Mouse (Mus musculus): ENCODE measurements at regions not wholly inside any gene's neighbourhood (a gene's known extent, or its start where the extent isn't known, plus 50 kb on each side); places are given as distances from the start of the nearest gene placed in this dataset.
"Not testable (repeated sequence)": the region's sequence is repeated elsewhere in the genome, so short reads cannot be mapped to it uniquely, and the experiment has no call there.

DNA sequence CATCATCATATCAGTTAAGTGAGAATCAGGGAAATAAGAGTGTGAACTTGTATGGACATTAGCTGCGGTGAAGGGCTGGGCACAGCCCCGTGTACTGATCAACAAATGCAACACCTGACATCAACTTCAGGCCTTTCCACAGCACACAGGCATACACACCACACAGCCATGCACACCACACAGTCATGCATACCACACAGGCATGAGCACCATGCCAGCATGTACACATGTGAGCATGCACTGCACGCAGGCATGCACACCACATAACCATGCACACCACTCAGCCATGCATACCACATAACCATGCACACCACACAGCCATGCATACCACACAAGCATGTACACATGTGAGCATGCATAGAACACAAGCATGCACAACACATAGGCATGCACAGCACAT, 325.0 kb downstream of the Ajap1 start:
- H3K9ac ChIP-seq (ENCODE audit: insufficient read depth, low read depth): no peak overlapping the region
- peak overlapping the region in 1 of 3 experiments; percentile 6 for H3K4me3 ChIP-seq (replicated peaks in 1 of 3; ENCODE audit: low read depth in 2 of 3, low read length in 2 of 3, poor library complexity in 1 of 3)
- dilution Hi-C loops (cut with MboI; ENCODE audit: extremely low pct_ligation_motif_present, extremely low pct_unique_long_range_greater_than_20kb, low sequenced_read_pairs): no loop called here
- no peak for DNase-seq (ENCODE audit: extremely low read depth)
- peaks cover 75% of the 10 kb centered on the region for H3K9me3 ChIP-seq (replicated peaks; ENCODE audit: low read length)
- in situ Hi-C loops (cut with MboI; ENCODE audit: low pct_ligation_motif_present, low pct_unique_long_range_greater_than_20kb, low sequenced_read_pairs): no loop called here
- H3K79me2 ChIP-seq (replicated peaks; ENCODE audit: control insufficient read depth, extremely low read depth, insufficient read depth, poor library complexity, severe bottlenecking): no peaks in the 10 kb centered on the region
- no peak overlapping the region for H3K4me2 ChIP-seq (ENCODE audit: insufficient read depth, low read depth, poor library complexity, severe bottlenecking)
- H3K4me1 ChIP-seq (ENCODE audit: control insufficient read depth in 1 of 2, insufficient read depth in 2 of 2): no peaks in the 10 kb centered on the region
- no peaks in the 10 kb centered on the region for H3K36me3 ChIP-seq (replicated peaks in 1 of 2; ENCODE audit: control insufficient read depth in 1 of 2, insufficient read depth in 1 of 2, low read length in 1 of 2)
- no peaks in the 10 kb centered on the region for H3K27me3 ChIP-seq (replicated peaks)
- TF ChIP-seq POLR2AphosphoS2 (IDR thresholded peaks at IDR 0.05; ENCODE audit: low read depth, low read length) (no peak), ELF1 (IDR thresholded peaks at IDR 0.05; ENCODE audit: low read depth, low read length) (no peak), JUND (conservative IDR thresholded peaks at IDR 0.05; ENCODE audit: low read depth, low read length) (no peak), BHLHE40 (IDR thresholded peaks at IDR 0.05; ENCODE audit: low read depth, low read length) (no peak), SIN3A (IDR thresholded peaks at IDR 0.05; ENCODE audit: low read length) (no peak), EP300 (IDR thresholded peaks at IDR 0.05; ENCODE audit: low read length) (no peak), ZKSCAN1 (IDR thresholded peaks at IDR 0.05; ENCODE audit: borderline replicate concordance, low read depth, low read length) (no peak), RAD21 (IDR thresholded peaks at IDR 0.05; ENCODE audit: low read depth, low read length) (no peak)
- no peak overlapping the region for H3K27ac ChIP-seq (ENCODE audit: insufficient read depth, low read depth)

DNA sequence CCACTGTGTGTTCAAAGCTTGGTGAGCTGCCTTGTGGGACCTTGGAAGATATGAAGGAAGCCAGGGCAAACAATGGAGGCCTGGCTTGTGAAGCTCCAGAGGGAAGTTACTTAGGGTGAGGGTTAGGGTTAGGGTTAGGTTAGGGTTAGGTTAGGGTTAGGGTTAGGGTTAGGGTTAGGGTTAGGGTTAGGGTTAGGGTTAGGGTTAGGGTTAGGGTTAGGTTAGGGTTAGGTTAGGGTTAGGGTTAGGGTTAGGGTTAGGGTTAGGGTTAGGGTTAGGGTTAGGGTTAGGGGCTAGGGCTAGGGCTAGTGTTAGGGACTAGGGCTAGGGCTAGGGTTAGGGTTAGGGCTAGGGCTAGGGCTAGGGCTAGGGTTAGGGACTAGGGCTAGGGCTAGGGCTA, 329.7 kb downstream of the Ajap1 start:
- dilution Hi-C loops (cut with MboI; ENCODE audit: extremely low pct_ligation_motif_present, extremely low pct_unique_long_range_greater_than_20kb, low sequenced_read_pairs); H3K27me3 ChIP-seq (replicated peaks); H3K79me2 ChIP-seq (replicated peaks; ENCODE audit: control insufficient read depth, extremely low read depth, insufficient read depth, poor library complexity, severe bottlenecking); H3K27ac ChIP-seq (ENCODE audit: insufficient read depth, low read depth); H3K9ac ChIP-seq (ENCODE audit: insufficient read depth, low read depth); H3K4me2 ChIP-seq (ENCODE audit: insufficient read depth, low read depth, poor library complexity, severe bottlenecking); H3K4me3 ChIP-seq (replicated peaks in 1 of 3; ENCODE audit: low read depth in 2 of 3, low read length in 2 of 3, poor library complexity in 1 of 3); H3K36me3 ChIP-seq (replicated peaks in 1 of 2; ENCODE audit: control insufficient read depth in 1 of 2, insufficient read depth in 1 of 2, low read length in 1 of 2); in situ Hi-C loops (cut with MboI; ENCODE audit: low pct_ligation_motif_present, low pct_unique_long_range_greater_than_20kb, low sequenced_read_pairs); H3K4me1 ChIP-seq (ENCODE audit: control insufficient read depth in 1 of 2, insufficient read depth in 2 of 2): not testable (repeated sequence)
- H3K9me3 ChIP-seq (replicated peaks; ENCODE audit: low read length): peaks cover 79% of the 10 kb centered on the region
- peak; percentile 0 for DNase-seq (ENCODE audit: extremely low read depth)

- dilution Hi-C loops (cut with MboI; ENCODE audit: extremely low pct_ligation_motif_present, extremely low pct_unique_long_range_greater_than_20kb, low sequenced_read_pairs) (no loop called here), in situ Hi-C loops (cut with MboI; ENCODE audit: low pct_ligation_motif_present, low pct_unique_long_range_greater_than_20kb, low sequenced_read_pairs) (no loop called here)
- no peak overlapping the region for H3K4me2 ChIP-seq (ENCODE audit: insufficient read depth, low read depth, poor library complexity, severe bottlenecking)
- no peak overlapping the region for H3K4me3 ChIP-seq (replicated peaks in 1 of 3; ENCODE audit: low read depth in 2 of 3, low read length in 2 of 3, poor library complexity in 1 of 3)
- no peak for DNase-seq (ENCODE audit: extremely low read depth)
- no peaks in the 10 kb centered on the region for H3K27me3 ChIP-seq (replicated peaks)
- H3K9me3 ChIP-seq (replicated peaks; ENCODE audit: low read length): peaks cover 82% of the 10 kb centered on the region
- H3K36me3 ChIP-seq (replicated peaks in 1 of 2; ENCODE audit: control insufficient read depth in 1 of 2, insufficient read depth in 1 of 2, low read length in 1 of 2): no peaks in the 10 kb centered on the region
- H3K27ac ChIP-seq (ENCODE audit: insufficient read depth, low read depth): no peak overlapping the region
- TF ChIP-seq POLR2AphosphoS2 (IDR thresholded peaks at IDR 0.05; ENCODE audit: low read depth, low read length): no peak
- peak; percentile 59; the same call in 1 of the 2 replicates for TF ChIP-seq MAFK (IDR thresholded peaks at IDR 0.05; ENCODE audit: insufficient replicate concordance, low read length)
- no peak for TF ChIP-seq ETS1 (conservative IDR thresholded peaks at IDR 0.05; ENCODE audit: low read depth, low read length)
- H3K79me2 ChIP-seq (replicated peaks; ENCODE audit: control insufficient read depth, extremely low read depth, insufficient read depth, poor library complexity, severe bottlenecking): no peaks in the 10 kb centered on the region
- H3K9ac ChIP-seq (ENCODE audit: insufficient read depth, low read depth): no peak overlapping the region
- no peaks in the 10 kb centered on the region for H3K4me1 ChIP-seq (ENCODE audit: control insufficient read depth in 1 of 2, insufficient read depth in 2 of 2)
Observed at GRCm38 (mm10) chr4:153133147-153133546, 349.5 kb downstream of the Ajap1 start.
